Mouse (Mus musculus): ENCODE data around the gene Ggt7. TPM values are rescaled to one million over a fixed set of nuclear protein-coding genes. Genes with fewer than 3 reads are reported as not detected.
"Not testable (repeated sequence)": the region's sequence is repeated elsewhere in the genome, so short reads cannot be mapped to it uniquely, and the experiment has no call there.

The Ggt7 gene
- total and polyA plus RNA-seq, 3 experiments: not detected

DNA sequence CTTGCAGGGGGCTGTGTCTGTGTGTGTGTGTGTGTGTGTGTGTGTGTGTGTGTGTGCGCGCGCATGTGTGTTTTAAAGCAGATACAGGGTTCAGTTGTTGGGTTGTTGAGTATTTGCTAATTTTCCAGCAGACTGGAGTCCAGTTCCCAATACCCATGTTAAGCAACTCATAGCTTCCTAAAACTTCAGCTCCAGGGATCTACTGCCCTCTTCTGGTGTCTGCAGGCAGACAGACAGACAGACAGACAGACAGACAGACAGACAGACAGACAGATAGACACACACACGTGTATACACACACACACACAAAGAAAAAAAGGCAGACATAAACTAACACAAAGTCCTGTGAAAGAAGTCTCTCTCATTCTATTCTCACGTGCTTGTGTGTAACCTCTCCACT is 66.8 kb downstream of the Ggt7 start:
- DNase-seq (ENCODE audit: low spot score) (no peak), ATAC-seq (ENCODE audit: extremely low read depth, insufficient number of reproducible peaks, low FRiP score, poor library complexity, severe bottlenecking) (no peak)
- TF ChIP-seq CTCF (IDR thresholded peaks at IDR 0.05; ENCODE audit: low read depth, low read length) (no peak), POLR2AphosphoS5 (IDR thresholded peaks at IDR 0.05; ENCODE audit: insufficient replicate concordance, low read depth, low read length) (no peak), TAL1 (conservative IDR thresholded peaks at IDR 0.05; ENCODE audit: low read depth, low read length) (no peak), GATA1 (IDR thresholded peaks at IDR 0.05; ENCODE audit: borderline replicate concordance, low read length) (no peak), GATA2 (IDR thresholded peaks at IDR 0.05; ENCODE audit: borderline replicate concordance, low read depth, low read length) (no peak)

DNA sequence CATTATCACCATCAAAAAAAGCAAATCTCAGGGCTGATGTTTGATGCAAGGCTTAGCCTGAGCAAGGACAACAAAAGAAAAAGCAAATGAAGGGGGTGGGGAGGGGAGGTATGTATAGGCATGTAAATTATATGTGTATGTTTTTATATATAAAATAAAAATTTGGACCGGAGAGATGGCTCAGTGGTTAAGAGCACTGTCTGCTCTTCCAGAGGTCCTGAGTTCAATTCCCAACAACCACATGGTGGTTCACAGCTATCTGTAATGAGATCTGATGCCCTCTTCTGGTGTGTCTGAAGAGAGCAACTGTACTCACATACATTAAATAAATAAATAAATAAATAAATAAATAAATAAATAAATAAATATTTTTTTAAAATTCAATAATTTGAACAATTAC is 70.1 kb downstream of the Ggt7 start:
- not testable (repeated sequence) for H3K27me3 ChIP-seq (ENCODE audit: insufficient read depth, low read length); H3K4me1 ChIP-seq (ENCODE audit: insufficient read depth, low read depth, low read length); H3K9me3 ChIP-seq (replicated peaks); DNase-seq (ENCODE audit: low spot score); ATAC-seq (ENCODE audit: extremely low read depth, insufficient number of reproducible peaks, low FRiP score, poor library complexity, severe bottlenecking); H3K4me3 ChIP-seq (ENCODE audit: low read depth, low read length)
- H3K36me3 ChIP-seq (replicated peaks): peaks cover 15% of the 10 kb centered on the region

More for the DNA sequence above, 66.8 kb downstream of the Ggt7 start:
- no peak overlapping the region for H3K4me3 ChIP-seq (ENCODE audit: low read depth, low read length)
- peaks cover 22% of the 10 kb centered on the region for H3K36me3 ChIP-seq (replicated peaks)
- H3K27me3 ChIP-seq (ENCODE audit: insufficient read depth, low read length): no peaks in the 10 kb centered on the region
- no peaks in the 10 kb centered on the region for H3K9me3 ChIP-seq (replicated peaks)
- no peaks in the 10 kb centered on the region for H3K4me1 ChIP-seq (ENCODE audit: insufficient read depth, low read depth, low read length)

DNA sequence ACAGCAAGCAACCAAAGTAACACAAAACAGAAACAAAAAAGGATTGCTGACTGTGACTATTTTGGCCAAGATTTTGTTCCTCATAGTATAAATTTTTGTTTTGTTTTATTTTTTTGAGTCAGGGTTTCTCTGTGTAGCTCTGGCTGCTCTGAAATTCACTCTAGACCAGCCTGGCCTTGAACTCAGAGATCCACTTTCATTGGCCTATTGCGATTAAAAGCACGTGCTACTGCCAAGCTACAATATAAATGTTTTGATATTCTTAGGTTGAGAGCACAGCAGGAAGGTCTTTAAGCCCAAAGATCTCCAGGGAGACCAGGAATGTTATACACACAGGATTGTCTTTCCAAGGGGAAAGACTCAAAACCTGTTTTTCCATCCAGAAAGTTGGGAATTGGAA is 74.6 kb downstream of the Ggt7 start:
- Histone ChIP-seq H3K27me3 (ENCODE audit: insufficient read depth, low read length) (no peaks in the 10 kb centered on the region), H3K4me1 (ENCODE audit: insufficient read depth, low read depth, low read length) (no peaks in the 10 kb centered on the region), H3K9me3 (replicated peaks) (no peaks in the 10 kb centered on the region), H3K4me3 (ENCODE audit: low read depth, low read length) (no peak overlapping the region), H3K36me3 (replicated peaks) (peaks cover 18% of the 10 kb centered on the region)
- ATAC-seq (ENCODE audit: extremely low read depth, insufficient number of reproducible peaks, low FRiP score, poor library complexity, severe bottlenecking) (no peak), DNase-seq (ENCODE audit: low spot score) (no peak)
- TF ChIP-seq GATA1 (IDR thresholded peaks at IDR 0.05; ENCODE audit: borderline replicate concordance, low read length) (no peak), POLR2AphosphoS5 (IDR thresholded peaks at IDR 0.05; ENCODE audit: insufficient replicate concordance, low read depth, low read length) (no peak), CTCF (IDR thresholded peaks at IDR 0.05; ENCODE audit: low read depth, low read length) (no peak), TAL1 (conservative IDR thresholded peaks at IDR 0.05; ENCODE audit: low read depth, low read length) (no peak), GATA2 (IDR thresholded peaks at IDR 0.05; ENCODE audit: borderline replicate concordance, low read depth, low read length) (no peak)

DNA sequence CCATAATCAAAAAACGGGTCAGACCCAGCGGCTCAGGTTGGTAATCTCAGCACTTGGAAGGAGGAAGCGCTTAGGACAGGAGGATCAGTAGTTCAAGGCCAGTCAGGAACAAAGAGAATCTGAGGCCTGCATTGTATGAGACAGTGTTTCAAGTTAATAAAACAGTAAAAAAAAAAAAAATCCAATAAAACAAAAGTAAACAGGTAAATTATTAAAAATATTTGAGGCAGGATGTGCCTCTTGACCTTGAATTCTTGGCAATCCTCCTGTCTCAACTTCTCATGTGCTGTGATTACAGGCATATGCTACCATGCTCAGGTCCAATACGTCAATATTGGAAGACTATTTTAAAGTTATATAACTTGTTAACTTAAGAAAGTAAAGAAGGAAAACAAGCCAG is 75.1 kb downstream of the Ggt7 start:
- H3K27me3 ChIP-seq (ENCODE audit: insufficient read depth, low read length): no peaks in the 10 kb centered on the region
- H3K4me1 ChIP-seq (ENCODE audit: insufficient read depth, low read depth, low read length): no peaks in the 10 kb centered on the region
- H3K4me3 ChIP-seq (ENCODE audit: low read depth, low read length): no peak overlapping the region
- ATAC-seq (ENCODE audit: extremely low read depth, insufficient number of reproducible peaks, low FRiP score, poor library complexity, severe bottlenecking) (no peak), DNase-seq (ENCODE audit: low spot score) (no peak)
- TF ChIP-seq GATA1 (IDR thresholded peaks at IDR 0.05; ENCODE audit: borderline replicate concordance, low read length) (no peak), GATA2 (IDR thresholded peaks at IDR 0.05; ENCODE audit: borderline replicate concordance, low read depth, low read length) (no peak), TAL1 (conservative IDR thresholded peaks at IDR 0.05; ENCODE audit: low read depth, low read length) (no peak), POLR2AphosphoS5 (IDR thresholded peaks at IDR 0.05; ENCODE audit: insufficient replicate concordance, low read depth, low read length) (no peak), CTCF (IDR thresholded peaks at IDR 0.05; ENCODE audit: low read depth, low read length) (no peak)
- no peaks in the 10 kb centered on the region for H3K9me3 ChIP-seq (replicated peaks)
- peaks cover 18% of the 10 kb centered on the region for H3K36me3 ChIP-seq (replicated peaks)

Other genes starting within 250 kb of the Ggt7 start
- gene Map1lc3a, start 241.9 kb downstream of the Ggt7 start, total RNA-seq (2014; fragmentation: Nextera tagmentation): not detected in 2 replicates
- gene Map1lc3a, start 241.9 kb downstream of the Ggt7 start, total RNA-seq (2017): 2.3 and 9.6 TPM in 2 replicates
- 7.1 and 10.4 TPM in 2 replicates for gene Map1lc3a, start 241.9 kb downstream of the Ggt7 start, polyA plus RNA-seq (2012)
- gene Pigu, start 160.8 kb downstream of the Ggt7 start, total RNA-seq (2014; fragmentation: Nextera tagmentation): 43.3 and 49.1 TPM in 2 replicates
- 28.5 TPM in 2 replicates for gene Pigu, start 160.8 kb downstream of the Ggt7 start, total RNA-seq (2017)
- 12.3 and 13.0 TPM in 2 replicates for gene Pigu, start 160.8 kb downstream of the Ggt7 start, polyA plus RNA-seq (2012)
- gene Trp53inp2, start 137.2 kb downstream of the Ggt7 start, total RNA-seq (2014; fragmentation: Nextera tagmentation): 6.2 and 8.6 TPM in 2 replicates
- 3.3 and 4.4 TPM in 2 replicates for gene Trp53inp2, start 137.2 kb downstream of the Ggt7 start, total RNA-seq (2017)
- gene Trp53inp2, start 137.2 kb downstream of the Ggt7 start, polyA plus RNA-seq (2012): 2.3 and 2.8 TPM in 2 replicates
- gene Ncoa6, start 44.3 kb downstream of the Ggt7 start, total RNA-seq (2014; fragmentation: Nextera tagmentation): 89.8 and 99.2 TPM in 2 replicates
- gene Ncoa6, start 44.3 kb downstream of the Ggt7 start, total RNA-seq (2017): 15.0 and 15.7 TPM in 2 replicates
- 47.3 and 48.8 TPM in 2 replicates for gene Ncoa6, start 44.3 kb downstream of the Ggt7 start, polyA plus RNA-seq (2012)
- 56.9 and 66.9 TPM in 2 replicates for gene Acss2, start 289 bp downstream of the Ggt7 start, total RNA-seq (2014; fragmentation: Nextera tagmentation)
- 69.8 and 78.6 TPM in 2 replicates for gene Acss2, start 289 bp downstream of the Ggt7 start, total RNA-seq (2017)
- 32.9 and 42.0 TPM in 2 replicates for gene Acss2, start 289 bp downstream of the Ggt7 start, polyA plus RNA-seq (2012)
- 7.3 and 10.6 TPM in 2 replicates for gene Gss, start 74.6 kb upstream of the Ggt7 start, total RNA-seq (2014; fragmentation: Nextera tagmentation)
- gene Gss, start 74.6 kb upstream of the Ggt7 start, total RNA-seq (2017): 22.0 and 25.7 TPM in 2 replicates
- 14.6 and 16.5 TPM in 2 replicates for gene Gss, start 74.6 kb upstream of the Ggt7 start, polyA plus RNA-seq (2012)
- 2.3 and 2.4 TPM in 2 replicates for gene Myh7b, start 93.0 kb upstream of the Ggt7 start, total RNA-seq (2014; fragmentation: Nextera tagmentation)
- gene Myh7b, start 93.0 kb upstream of the Ggt7 start, total RNA-seq (2017): 1.4 and 1.7 TPM in 2 replicates
- gene Myh7b, start 93.0 kb upstream of the Ggt7 start, polyA plus RNA-seq (2012): 8.3 and 11.1 TPM in 2 replicates
- gene Trpc4ap, start 174.1 kb upstream of the Ggt7 start, total RNA-seq (2014; fragmentation: Nextera tagmentation): 104 and 110 TPM in 2 replicates
- gene Trpc4ap, start 174.1 kb upstream of the Ggt7 start, total RNA-seq (2017): 57.4 and 60.9 TPM in 2 replicates
- 80.5 and 82.2 TPM in 2 replicates for gene Trpc4ap, start 174.1 kb upstream of the Ggt7 start, polyA plus RNA-seq (2012)
- gene Edem2, start 211.2 kb upstream of the Ggt7 start, total RNA-seq (2014; fragmentation: Nextera tagmentation): 36.9 and 42.3 TPM in 2 replicates
- gene Edem2, start 211.2 kb upstream of the Ggt7 start, total RNA-seq (2017): 33.8 and 36.8 TPM in 2 replicates
- gene Edem2, start 211.2 kb upstream of the Ggt7 start, polyA plus RNA-seq (2012): 38.3 and 48.3 TPM in 2 replicates
- not detected in 2 replicates for gene Gm17581, start 217.6 kb upstream of the Ggt7 start, total RNA-seq (2014; fragmentation: Nextera tagmentation)
- gene Gm17581, start 217.6 kb upstream of the Ggt7 start, total RNA-seq (2017): not detected in 2 replicates
- not detected in 2 replicates for gene Gm17581, start 217.6 kb upstream of the Ggt7 start, polyA plus RNA-seq (2012)
- gene Procr, start 232.9 kb upstream of the Ggt7 start, total RNA-seq (2014; fragmentation: Nextera tagmentation): not detected in 2 replicates
- gene Procr, start 232.9 kb upstream of the Ggt7 start, total RNA-seq (2017): 0.12 and 1.5 TPM in 2 replicates
- 0.07 and 0.15 TPM in 2 replicates for gene Procr, start 232.9 kb upstream of the Ggt7 start, polyA plus RNA-seq (2012)

Data from G1E (cell line).